In genomic region chr3:147967866-147968265, GRCm38 (mm10) we compare ENCODE assay signal across 20 mouse cellular contexts.
DNase-seq lines count a peak whose midpoint lies in the region; ATAC-seq and TF ChIP-seq lines count a peak whose summit lies in the region.
"Had no signal": no experiment of that assay in that cellular context is flagged by ENCODE, and none has a peak within 500 bp of the region (broad histone marks: within the 10 kb centered on the region; RNA-seq: fewer than 3 reads in every experiment).

No protein-coding gene starts in this region.

- no peak overlapping the region for H3K9ac ChIP-seq in embryonic facial prominence, embryonic 11.5 days (replicated peaks; ENCODE audit: low read length)
- no peak overlapping the region for H3K9ac ChIP-seq in neural tube, embryonic 12.5 days
- H3K9ac ChIP-seq: embryonic facial prominence, embryonic 12.5 days; limb, embryonic 13.5 days had no signal

- 23% methylated on average over 9 of the region's 9 CpGs for WGBS in embryonic facial prominence, embryonic 11.5 days
- WGBS in neural tube, embryonic 12.5 days = 16% methylated on average over 9 of the region's 9 CpGs
- WGBS in cerebellum, adult 2 months = 47% methylated on average over 9 of the region's 9 CpGs

- no peak for TF ChIP-seq POLR2A in cerebellum, adult 2 months (IDR thresholded peaks at IDR 0.05; ENCODE audit: borderline replicate concordance, insufficient read depth, low read length)

- no peak overlapping the region for H3K27ac ChIP-seq in embryonic facial prominence, embryonic 11.5 days (replicated peaks; ENCODE audit: low read depth, low read length)
- no peak overlapping the region for H3K27ac ChIP-seq in neural tube, embryonic 12.5 days
- H3K27ac ChIP-seq in cerebellum, adult 2 months (ENCODE audit: insufficient read depth, low read length) = no peak overlapping the region
- H3K27ac ChIP-seq: embryonic facial prominence, embryonic 12.5 days; limb, embryonic 13.5 days; stomach, postnatal 0 days had no signal

- H3K4me3 ChIP-seq in embryonic facial prominence, embryonic 11.5 days (ENCODE audit: low read depth, low read length) = no peak overlapping the region
- no peak overlapping the region for H3K4me3 ChIP-seq in neural tube, embryonic 12.5 days
- H3K4me3 ChIP-seq in cerebellum, adult 2 months (replicated peaks; ENCODE audit: insufficient read depth, low read depth, low read length) = no peak overlapping the region
- H3K4me3 ChIP-seq: embryonic facial prominence, embryonic 12.5 days; limb, embryonic 13.5 days had no signal

- 0 out of 2 replicates have a peak, but pooled peaks have one; percentile 70 for ATAC-seq in embryonic facial prominence, embryonic 11.5 days (replicated peaks; ENCODE audit: insufficient number of reproducible peaks, low FRiP score, low TSS enrichment, low read depth)
- ATAC-seq in neural tube, embryonic 12.5 days (ENCODE audit: low FRiP score, low read depth) = peak; percentile 82
- ATAC-seq in erythroid progenitor cell, adult 5-6 weeks (replicated peaks; ENCODE audit: low FRiP score, poor library complexity, severe bottlenecking) = no peak
- ATAC-seq: activated CD4-positive, CD25-positive, alpha-beta regulatory T cell, adult 4 months; CD4-positive, CD25-positive, alpha-beta regulatory T cell, adult 4 months had no signal

- no peak overlapping the region for H3K4me2 ChIP-seq in embryonic facial prominence, embryonic 11.5 days (ENCODE audit: low read depth, low read length)
- H3K4me2 ChIP-seq in neural tube, embryonic 12.5 days (replicated peaks) = peak overlapping the region; percentile 34
- H3K4me2 ChIP-seq: embryonic facial prominence, embryonic 12.5 days; heart, embryonic 11.5 days; limb, embryonic 13.5 days had no signal

- peak; percentile 4 for DNase-seq in R1 (ENCODE audit: low read depth, low spot score)
- DNase-seq in embryonic facial prominence, embryonic 11.5 days (ENCODE audit: low spot score) = no peak
- DNase-seq in mesoderm, embryonic 11.5 days (ENCODE audit: low read depth, low spot score) = peak; percentile 57
- no peak for DNase-seq in cerebellum, adult 2 months
- no peak for DNase-seq in urinary bladder, postnatal 10 days (ENCODE audit: low spot score)
- DNase-seq: cerebellum, adult 18-20 months; gastrocnemius, postnatal 14 days; heart, postnatal 4 days; kidney, adult 2 months; kidney, postnatal 4 days; lung, postnatal 4 days; spleen, adult 18-20 months had no signal

- no peaks in the 10 kb centered on the region for H3K9me3 ChIP-seq in embryonic facial prominence, embryonic 11.5 days (replicated peaks; ENCODE audit: control insufficient read depth, low read length)
- H3K9me3 ChIP-seq in neural tube, embryonic 12.5 days = no peaks in the 10 kb centered on the region
- H3K9me3 ChIP-seq: embryonic facial prominence, embryonic 12.5 days; limb, embryonic 13.5 days had no signal

- no peaks in the 10 kb centered on the region for H3K4me1 ChIP-seq in embryonic facial prominence, embryonic 11.5 days (ENCODE audit: control insufficient read depth, insufficient read depth, low read length)
- peaks cover 13% of the 10 kb centered on the region for H3K4me1 ChIP-seq in neural tube, embryonic 12.5 days
- no peaks in the 10 kb centered on the region for H3K4me1 ChIP-seq in cerebellum, adult 2 months (ENCODE audit: control insufficient read depth, insufficient read depth, low read length)

- TF ChIP-seq CTCF in cerebellum, adult 2 months (IDR thresholded peaks at IDR 0.05; ENCODE audit: borderline replicate concordance, insufficient read depth, low read depth, low read length) = no peak

- no peaks in the 10 kb centered on the region for H3K27me3 ChIP-seq in embryonic facial prominence, embryonic 11.5 days (ENCODE audit: control insufficient read depth, insufficient read depth, low read length)
- H3K27me3 ChIP-seq in neural tube, embryonic 12.5 days (replicated peaks) = no peaks in the 10 kb centered on the region
- H3K27me3 ChIP-seq in cerebellum, adult 2 months (ENCODE audit: control insufficient read depth, insufficient read depth, low read length) = no peaks in the 10 kb centered on the region; the same call in 1 of the 2 replicates
- H3K27me3 ChIP-seq: embryonic facial prominence, embryonic 12.5 days; limb, embryonic 13.5 days had no signal

- no peaks in the 10 kb centered on the region for H3K36me3 ChIP-seq in embryonic facial prominence, embryonic 11.5 days (replicated peaks; ENCODE audit: control insufficient read depth, insufficient read depth, low read depth, low read length)
- no peaks in the 10 kb centered on the region for H3K36me3 ChIP-seq in neural tube, embryonic 12.5 days
- H3K36me3 ChIP-seq: embryonic facial prominence, embryonic 12.5 days; limb, embryonic 13.5 days had no signal

Comparison
In these comparisons a context has a peak if more than half of its experiments do, and no peak if none do; other contexts are left out.
1. DNase-seq: peak in R1 (single experiment) and mesoderm, embryonic 11.5 days (single experiment); none in embryonic facial prominence, embryonic 11.5 days (single experiment), cerebellum, adult 2 months (0 of 2) and urinary bladder, postnatal 10 days (single experiment).